In the genomic region with DNA sequence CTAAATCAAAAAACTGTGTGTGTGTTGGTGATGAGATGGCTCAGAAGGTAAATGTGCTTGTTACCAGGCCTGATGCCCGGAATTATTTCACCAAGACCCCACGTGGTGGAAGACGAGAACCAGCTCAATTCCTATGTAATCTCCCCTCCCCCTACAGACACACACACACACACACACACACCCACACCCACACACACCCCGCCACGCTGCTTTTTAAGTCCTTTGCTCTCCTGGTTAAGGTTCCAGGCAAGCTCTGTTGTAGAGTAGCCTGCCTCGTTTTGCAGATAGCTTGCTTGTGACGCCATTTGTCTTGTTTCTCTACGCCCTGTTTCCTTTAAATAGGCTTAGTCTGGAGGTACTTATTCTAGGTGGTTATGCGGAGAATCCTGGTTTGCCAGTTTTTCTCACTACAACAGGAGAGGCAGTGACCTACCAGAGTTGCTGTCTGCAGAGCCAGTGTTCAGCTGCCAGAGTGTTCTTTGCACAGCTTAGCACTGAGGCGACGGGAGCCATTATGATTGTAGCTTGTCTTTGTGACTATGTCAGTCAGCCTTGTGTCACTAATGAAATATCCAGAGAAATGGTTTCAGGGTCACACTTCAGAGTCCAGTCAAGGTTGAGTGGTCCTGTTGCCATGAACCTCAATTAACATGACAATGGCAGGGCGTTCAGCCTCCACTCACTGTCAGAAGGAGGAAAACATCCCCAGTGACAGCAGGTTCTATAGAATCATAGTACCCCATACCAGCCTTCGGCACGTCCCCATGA, we compare ENCODE assay signal across 13 mouse cellular contexts. TPM values are rescaled to one million over a fixed set of nuclear protein-coding genes. Genes with fewer than 3 reads are reported as not detected.
DNase-seq lines count a peak whose midpoint lies in the region; ATAC-seq lines count a peak whose summit lies in the region.
"Had no signal": no experiment of that assay in that cellular context is flagged by ENCODE, and none has a peak within 500 bp of the region (broad histone marks: within the 10 kb centered on the region; RNA-seq: fewer than 3 reads in every experiment).

No protein-coding gene starts in this region.

- no peaks in the 10 kb centered on the region for H3K27me3 ChIP-seq in hindbrain, embryonic 15.5 days
- H3K27me3 ChIP-seq in neural tube, embryonic 13.5 days = no peaks in the 10 kb centered on the region
- H3K27me3 ChIP-seq: liver, embryonic 15.5 days had no signal

- H3K27ac ChIP-seq in hindbrain, embryonic 15.5 days (replicated peaks) = no peak overlapping the region
- peak overlapping the region; percentile 15; the same call in 1 of the 2 replicates for H3K27ac ChIP-seq in neural tube, embryonic 13.5 days (replicated peaks)
- H3K27ac ChIP-seq: limb, embryonic 10.5 days; liver, embryonic 15.5 days had no signal

- no peak overlapping the region for H3K9ac ChIP-seq in hindbrain, embryonic 15.5 days
- H3K9ac ChIP-seq in neural tube, embryonic 13.5 days = no peak overlapping the region
- H3K9ac ChIP-seq: liver, embryonic 15.5 days had no signal

- no peak overlapping the region for H3K4me3 ChIP-seq in hindbrain, embryonic 15.5 days
- H3K4me3 ChIP-seq in neural tube, embryonic 13.5 days = no peak overlapping the region
- H3K4me3 ChIP-seq: limb, embryonic 10.5 days; liver, embryonic 15.5 days had no signal

- peak; percentile 68 for DNase-seq in ZHBTc4 (ENCODE audit: low read depth, low spot score)
- peak; percentile 8 for DNase-seq in embryo, embryonic 9.5 days (ENCODE audit: extremely low spot score)
- DNase-seq in layer of hippocampus, adult 9-11 months = no peak
- no peak for DNase-seq in right cerebral cortex, postnatal 4 days
- DNase-seq in frontal cortex, postnatal 14 days (ENCODE audit: low spot score in 2 of 2) = no peak
- DNase-seq: cerebellum, adult 2 months; spleen, adult 18-20 months; thymus, postnatal 14 days had no signal

- H3K36me3 ChIP-seq in hindbrain, embryonic 15.5 days = no peaks in the 10 kb centered on the region
- no peaks in the 10 kb centered on the region for H3K36me3 ChIP-seq in neural tube, embryonic 13.5 days
- H3K36me3 ChIP-seq: limb, embryonic 10.5 days; liver, embryonic 15.5 days had no signal

- peaks cover 28% of the 10 kb centered on the region for H3K4me1 ChIP-seq in hindbrain, embryonic 15.5 days (replicated peaks)
- peaks cover 48% of the 10 kb centered on the region for H3K4me1 ChIP-seq in neural tube, embryonic 13.5 days (replicated peaks)

- H3K4me2 ChIP-seq in hindbrain, embryonic 15.5 days = no peak overlapping the region
- no peak overlapping the region for H3K4me2 ChIP-seq in neural tube, embryonic 13.5 days
- H3K4me2 ChIP-seq: liver, embryonic 15.5 days had no signal

- H3K9me3 ChIP-seq in hindbrain, embryonic 15.5 days = no peaks in the 10 kb centered on the region
- H3K9me3 ChIP-seq in neural tube, embryonic 13.5 days = no peaks in the 10 kb centered on the region
- H3K9me3 ChIP-seq: limb, embryonic 10.5 days; liver, embryonic 15.5 days had no signal

- WGBS in hindbrain, embryonic 15.5 days = 20% methylated on average over 14 of the region's 14 CpGs
- WGBS in neural tube, embryonic 13.5 days = 47% methylated on average over 14 of the region's 14 CpGs

- ATAC-seq in hindbrain, embryonic 15.5 days (ENCODE audit: low FRiP score, low read depth) = peak; percentile 39; the same call in 1 of the 2 replicates
- peak; percentile 32; the same call in 1 of the 2 replicates for ATAC-seq in neural tube, embryonic 13.5 days (ENCODE audit: low read depth)
- ATAC-seq: CD4-positive, CD25-positive, alpha-beta regulatory T cell, adult 4 months had no signal

RNA-seq across cellular contexts. Expression of a gene that starts 42.1 kb away (rescaled TPM):
- 12.7 and 13.3 TPM in 2 replicates for polyA plus RNA-seq in hindbrain, embryonic 15.5 days (2015; fragmentation: Nextera tagmentation; extraction: Ambion mirVana)
- 9.6 and 11.1 TPM in 2 replicates for polyA plus RNA-seq in neural tube, embryonic 13.5 days (2015; fragmentation: Nextera tagmentation; extraction: Ambion mirVana)

Comparison
In these comparisons a context has a peak if more than half of its experiments do, and no peak if none do; other contexts are left out.
1. DNase-seq: peak in ZHBTc4 (single experiment) and embryo, embryonic 9.5 days (single experiment); none in layer of hippocampus, adult 9-11 months (single experiment), right cerebral cortex, postnatal 4 days (single experiment) and frontal cortex, postnatal 14 days (0 of 2).